Mouse (Mus musculus): ENCODE measurements around the gene Atp2c2. TPM values are rescaled to one million over a fixed set of nuclear protein-coding genes. Genes with fewer than 3 reads are reported as not detected.

Atp2c2 gene
- polyA plus RNA-seq, 1 experiment = not detected

GRCm38 (mm10) chr8:119678138-119678843 is 21.5 kb upstream of the Atp2c2 start:
- Histone ChIP-seq H3K27ac (replicated peaks; ENCODE audit: low read depth, low read length) (no peak overlapping the region), H3K4me3 (ENCODE audit: insufficient read depth, low read depth, low read length) (peak overlapping the region; percentile 7; the same call in 1 of the 2 replicates), H3K4me1 (ENCODE audit: control insufficient read depth, insufficient read depth, insufficient read length, low read length) (no peaks in the 10 kb centered on the region)

- Histone ChIP-seq H3K4me3 (ENCODE audit: insufficient read depth, low read depth, low read length) (no peak overlapping the region), H3K4me1 (ENCODE audit: control insufficient read depth, insufficient read depth, insufficient read length, low read length) (no peaks in the 10 kb centered on the region), H3K27ac (replicated peaks; ENCODE audit: low read depth, low read length) (no peak overlapping the region)
These were observed 20.6 kb upstream of the Atp2c2 start for GRCm38 (mm10) chr8:119679184-119679583.

- Histone ChIP-seq H3K4me3 (ENCODE audit: insufficient read depth, low read depth, low read length) (no peak overlapping the region), H3K27ac (replicated peaks; ENCODE audit: low read depth, low read length) (no peak overlapping the region), H3K4me1 (ENCODE audit: control insufficient read depth, insufficient read depth, insufficient read length, low read length) (no peaks in the 10 kb centered on the region)
These were observed 9.2 kb upstream of the Atp2c2 start for GRCm38 (mm10) chr8:119690602-119691001.

GRCm38 (mm10) chr8:119691989-119692388 is 7.8 kb upstream of the Atp2c2 start:
- H3K4me3 ChIP-seq (ENCODE audit: insufficient read depth, low read depth, low read length) = no peak overlapping the region
- H3K4me1 ChIP-seq (ENCODE audit: control insufficient read depth, insufficient read depth, insufficient read length, low read length) = no peaks in the 10 kb centered on the region

GRCm38 (mm10) chr8:119694696-119695095 is 5.1 kb upstream of the Atp2c2 start:
- no peaks in the 10 kb centered on the region for H3K4me1 ChIP-seq (ENCODE audit: control insufficient read depth, insufficient read depth, insufficient read length, low read length)
- no peak overlapping the region for H3K27ac ChIP-seq (replicated peaks; ENCODE audit: low read depth, low read length)
- H3K4me3 ChIP-seq (ENCODE audit: insufficient read depth, low read depth, low read length) = no peak overlapping the region

More at GRCm38 (mm10) chr8:119691989-119692388, 7.8 kb upstream of the Atp2c2 start:
- no peak overlapping the region for H3K27ac ChIP-seq (replicated peaks; ENCODE audit: low read depth, low read length)

- no peak overlapping the region for H3K27ac ChIP-seq (replicated peaks; ENCODE audit: low read depth, low read length)
- H3K4me1 ChIP-seq (ENCODE audit: control insufficient read depth, insufficient read depth, insufficient read length, low read length) = no peaks in the 10 kb centered on the region
These were observed 2.6 kb upstream of the Atp2c2 start for GRCm38 (mm10) chr8:119697163-119697562.

GRCm38 (mm10) chr8:119698960-119699359 is 849 bp upstream of the Atp2c2 start:
- Histone ChIP-seq H3K4me1 (ENCODE audit: control insufficient read depth, insufficient read depth, insufficient read length, low read length) (no peaks in the 10 kb centered on the region), H3K4me3 (ENCODE audit: insufficient read depth, low read depth, low read length) (peak overlapping the region; percentile 25; the same call in 1 of the 2 replicates), H3K27ac (replicated peaks; ENCODE audit: low read depth, low read length) (no peak overlapping the region)

More at GRCm38 (mm10) chr8:119697163-119697562, 2.6 kb upstream of the Atp2c2 start:
- H3K4me3 ChIP-seq (ENCODE audit: insufficient read depth, low read depth, low read length) = no peak overlapping the region

GRCm38 (mm10) chr8:119702965-119703364 is 3.2 kb downstream of the Atp2c2 start:
- Histone ChIP-seq H3K27ac (replicated peaks; ENCODE audit: low read depth, low read length) (no peak overlapping the region), H3K4me3 (ENCODE audit: insufficient read depth, low read depth, low read length) (no peak overlapping the region), H3K4me1 (ENCODE audit: control insufficient read depth, insufficient read depth, insufficient read length, low read length) (no peaks in the 10 kb centered on the region)

- no peak overlapping the region for H3K4me3 ChIP-seq (ENCODE audit: insufficient read depth, low read depth, low read length)
- no peak overlapping the region for H3K27ac ChIP-seq (replicated peaks; ENCODE audit: low read depth, low read length)
- no peaks in the 10 kb centered on the region for H3K4me1 ChIP-seq (ENCODE audit: control insufficient read depth, insufficient read depth, insufficient read length, low read length)
These were observed 7.3 kb downstream of the Atp2c2 start for GRCm38 (mm10) chr8:119707146-119707545.

GRCm38 (mm10) chr8:119708471-119708870 is 8.7 kb downstream of the Atp2c2 start:
- Histone ChIP-seq H3K4me1 (ENCODE audit: control insufficient read depth, insufficient read depth, insufficient read length, low read length) (no peaks in the 10 kb centered on the region), H3K4me3 (ENCODE audit: insufficient read depth, low read depth, low read length) (no peak overlapping the region), H3K27ac (replicated peaks; ENCODE audit: low read depth, low read length) (no peak overlapping the region)

- Histone ChIP-seq H3K4me3 (ENCODE audit: insufficient read depth, low read depth, low read length) (no peak overlapping the region), H3K4me1 (ENCODE audit: control insufficient read depth, insufficient read depth, insufficient read length, low read length) (no peaks in the 10 kb centered on the region), H3K27ac (replicated peaks; ENCODE audit: low read depth, low read length) (0 out of 2 replicates have a peak overlapping the region, but pooled peaks have one; percentile 5)
These were observed 9.3 kb downstream of the Atp2c2 start for GRCm38 (mm10) chr8:119708878-119709702.

- 0 out of 2 replicates have a peak overlapping the region, but pooled peaks have one; percentile 5 for H3K27ac ChIP-seq (replicated peaks; ENCODE audit: low read depth, low read length)
- H3K4me1 ChIP-seq (ENCODE audit: control insufficient read depth, insufficient read depth, insufficient read length, low read length) = no peaks in the 10 kb centered on the region; the same call in 1 of the 2 replicates
- no peak overlapping the region for H3K4me3 ChIP-seq (ENCODE audit: insufficient read depth, low read depth, low read length)
These were observed 9.9 kb downstream of the Atp2c2 start for GRCm38 (mm10) chr8:119709703-119710093.

- H3K27ac ChIP-seq (replicated peaks; ENCODE audit: low read depth, low read length) = no peak overlapping the region; the same call in 1 of the 2 replicates
- no peak overlapping the region for H3K4me3 ChIP-seq (ENCODE audit: insufficient read depth, low read depth, low read length)
- no peaks in the 10 kb centered on the region; the same call in 1 of the 2 replicates for H3K4me1 ChIP-seq (ENCODE audit: control insufficient read depth, insufficient read depth, insufficient read length, low read length)
These were observed 12.4 kb downstream of the Atp2c2 start for GRCm38 (mm10) chr8:119712226-119712625.

- Histone ChIP-seq H3K4me1 (ENCODE audit: control insufficient read depth, insufficient read depth, insufficient read length, low read length) (no peaks in the 10 kb centered on the region; the same call in 1 of the 2 replicates), H3K27ac (replicated peaks; ENCODE audit: low read depth, low read length) (no peak overlapping the region), H3K4me3 (ENCODE audit: insufficient read depth, low read depth, low read length) (no peak overlapping the region)
These were observed 13.6 kb downstream of the Atp2c2 start for GRCm38 (mm10) chr8:119713421-119713820.

- Histone ChIP-seq H3K27ac (replicated peaks; ENCODE audit: low read depth, low read length) (no peak overlapping the region), H3K4me3 (ENCODE audit: insufficient read depth, low read depth, low read length) (no peak overlapping the region)
These were observed 15.4 kb downstream of the Atp2c2 start for GRCm38 (mm10) chr8:119715221-119715620.

More at GRCm38 (mm10) chr8:119715221-119715620, 15.4 kb downstream of the Atp2c2 start:
- H3K4me1 ChIP-seq (ENCODE audit: control insufficient read depth, insufficient read depth, insufficient read length, low read length) = no peaks in the 10 kb centered on the region; the same call in 1 of the 2 replicates
